Mouse (Mus musculus): ENCODE measurements at regions not wholly inside any gene's neighbourhood (a gene's known extent, or its start where the extent isn't known, plus 50 kb on each side); places are given as distances from the start of the nearest gene placed in this dataset.

GRCm38 (mm10) chr2:174848981-174849681, 88.7 kb downstream of the Edn3 start:
- no peak overlapping the region for H3K4me3 ChIP-seq (ENCODE audit: low read depth, low read length)
- no peak overlapping the region for H3K9ac ChIP-seq (ENCODE audit: low read depth, low read length)
- no peaks in the 10 kb centered on the region for H3K27me3 ChIP-seq (ENCODE audit: control insufficient read depth, insufficient read depth, low read length)
- H3K9me3 ChIP-seq (ENCODE audit: control insufficient read depth, low read length), result no peaks in the 10 kb centered on the region
- no peaks in the 10 kb centered on the region for H3K4me1 ChIP-seq (replicated peaks; ENCODE audit: control insufficient read depth, insufficient read depth, low read length)
- H3K4me2 ChIP-seq (replicated peaks; ENCODE audit: low read depth, low read length), result no peak overlapping the region
- 62% methylated on average over 16 of the region's 16 CpGs for WGBS
- H3K27ac ChIP-seq (ENCODE audit: low read depth, low read length), result no peak overlapping the region
- H3K36me3 ChIP-seq (ENCODE audit: control insufficient read depth, insufficient read depth, low read length), result no peaks in the 10 kb centered on the region
- ATAC-seq (ENCODE audit: low FRiP score) (no peak), DNase-seq (ENCODE audit: low spot score) (no peak)

- Histone ChIP-seq H3K27ac (ENCODE audit: low read depth, low read length) (no peak overlapping the region), H3K9me3 (ENCODE audit: control insufficient read depth, low read length) (no peaks in the 10 kb centered on the region)
Observed at GRCm38 (mm10) chr2:174850860-174851259, 90.4 kb downstream of the Edn3 start.

GRCm38 (mm10) chr2:174851525-174852330, 91.3 kb downstream of the Edn3 start:
- peak; percentile 66 for ATAC-seq (ENCODE audit: low FRiP score)
- no peaks in the 10 kb centered on the region for H3K4me1 ChIP-seq (replicated peaks; ENCODE audit: control insufficient read depth, insufficient read depth, low read length)
- H3K36me3 ChIP-seq (ENCODE audit: control insufficient read depth, insufficient read depth, low read length), result no peaks in the 10 kb centered on the region
- H3K4me2 ChIP-seq (replicated peaks; ENCODE audit: low read depth, low read length), result no peak overlapping the region
- DNase-seq (ENCODE audit: low spot score), result peak; percentile 89
- no peak overlapping the region for H3K4me3 ChIP-seq (ENCODE audit: low read depth, low read length)
- H3K9ac ChIP-seq (ENCODE audit: low read depth, low read length), result no peak overlapping the region
- H3K27ac ChIP-seq (ENCODE audit: low read depth, low read length), result no peak overlapping the region
- 16% methylated on average over 22 of the region's 22 CpGs for WGBS
- H3K9me3 ChIP-seq (ENCODE audit: control insufficient read depth, low read length), result no peaks in the 10 kb centered on the region
- H3K27me3 ChIP-seq (ENCODE audit: control insufficient read depth, insufficient read depth, low read length), result no peaks in the 10 kb centered on the region

More at GRCm38 (mm10) chr2:174850860-174851259, 90.4 kb downstream of the Edn3 start:
- no peak for DNase-seq (ENCODE audit: low spot score)
- Histone ChIP-seq H3K36me3 (ENCODE audit: control insufficient read depth, insufficient read depth, low read length) (no peaks in the 10 kb centered on the region), H3K9ac (ENCODE audit: low read depth, low read length) (no peak overlapping the region), H3K27me3 (ENCODE audit: control insufficient read depth, insufficient read depth, low read length) (no peaks in the 10 kb centered on the region), H3K4me1 (replicated peaks; ENCODE audit: control insufficient read depth, insufficient read depth, low read length) (no peaks in the 10 kb centered on the region), H3K4me3 (ENCODE audit: low read depth, low read length) (no peak overlapping the region), H3K4me2 (replicated peaks; ENCODE audit: low read depth, low read length) (no peak overlapping the region)
- ATAC-seq (ENCODE audit: low FRiP score), result no peak
- 71% methylated on average over 16 of the region's 16 CpGs for WGBS

- no peaks in the 10 kb centered on the region for H3K36me3 ChIP-seq (ENCODE audit: control insufficient read depth, insufficient read depth, low read length)
- H3K4me3 ChIP-seq (ENCODE audit: low read depth, low read length), result no peak overlapping the region
- no peaks in the 10 kb centered on the region for H3K9me3 ChIP-seq (ENCODE audit: control insufficient read depth, low read length)
- H3K27me3 ChIP-seq (ENCODE audit: control insufficient read depth, insufficient read depth, low read length), result no peaks in the 10 kb centered on the region
- ATAC-seq (ENCODE audit: low FRiP score), result no peak
- no peak for DNase-seq (ENCODE audit: low spot score)
- WGBS, result 87% methylated on average over 8 of the region's 8 CpGs
- H3K27ac ChIP-seq (ENCODE audit: low read depth, low read length), result no peak overlapping the region
- no peak overlapping the region for H3K4me2 ChIP-seq (replicated peaks; ENCODE audit: low read depth, low read length)
- no peak overlapping the region for H3K9ac ChIP-seq (ENCODE audit: low read depth, low read length)
- peaks cover 2% of the 10 kb centered on the region; the same call in 1 of the 2 replicates for H3K4me1 ChIP-seq (replicated peaks; ENCODE audit: control insufficient read depth, insufficient read depth, low read length)
Observed at GRCm38 (mm10) chr2:174853786-174854185, 93.4 kb downstream of the Edn3 start.

GRCm38 (mm10) chr2:174855548-174855947, 95.1 kb downstream of the Edn3 start:
- WGBS, result 77% methylated on average over 8 of the region's 8 CpGs
- Histone ChIP-seq H3K9ac (ENCODE audit: low read depth, low read length) (no peak overlapping the region), H3K9me3 (ENCODE audit: control insufficient read depth, low read length) (no peaks in the 10 kb centered on the region), H3K4me3 (ENCODE audit: low read depth, low read length) (no peak overlapping the region), H3K36me3 (ENCODE audit: control insufficient read depth, insufficient read depth, low read length) (no peaks in the 10 kb centered on the region), H3K27ac (ENCODE audit: low read depth, low read length) (no peak overlapping the region), H3K4me2 (replicated peaks; ENCODE audit: low read depth, low read length) (no peak overlapping the region), H3K27me3 (ENCODE audit: control insufficient read depth, insufficient read depth, low read length) (no peaks in the 10 kb centered on the region), H3K4me1 (replicated peaks; ENCODE audit: control insufficient read depth, insufficient read depth, low read length) (peaks cover 2% of the 10 kb centered on the region; the same call in 1 of the 2 replicates)
- no peak for DNase-seq (ENCODE audit: low spot score)
- no peak for ATAC-seq (ENCODE audit: low FRiP score)

GRCm38 (mm10) chr2:174856135-174856534, 95.7 kb downstream of the Edn3 start:
- no peak for DNase-seq (ENCODE audit: low spot score)
- H3K9me3 ChIP-seq (ENCODE audit: control insufficient read depth, low read length), result no peaks in the 10 kb centered on the region
- ATAC-seq (ENCODE audit: low FRiP score), result no peak
- no peak overlapping the region for H3K27ac ChIP-seq (ENCODE audit: low read depth, low read length)
- 93% methylated on average over 5 of the region's 5 CpGs for WGBS
- H3K9ac ChIP-seq (ENCODE audit: low read depth, low read length), result no peak overlapping the region
- no peaks in the 10 kb centered on the region for H3K36me3 ChIP-seq (ENCODE audit: control insufficient read depth, insufficient read depth, low read length)
- no peak overlapping the region for H3K4me3 ChIP-seq (ENCODE audit: low read depth, low read length)
- H3K27me3 ChIP-seq (ENCODE audit: control insufficient read depth, insufficient read depth, low read length), result no peaks in the 10 kb centered on the region
- H3K4me1 ChIP-seq (replicated peaks; ENCODE audit: control insufficient read depth, insufficient read depth, low read length), result peaks cover 2% of the 10 kb centered on the region; the same call in 1 of the 2 replicates
- H3K4me2 ChIP-seq (replicated peaks; ENCODE audit: low read depth, low read length), result no peak overlapping the region

- H3K4me1 ChIP-seq (replicated peaks; ENCODE audit: control insufficient read depth, insufficient read depth, low read length), result peaks cover 2% of the 10 kb centered on the region; the same call in 1 of the 2 replicates
- H3K4me3 ChIP-seq (ENCODE audit: low read depth, low read length), result no peak overlapping the region
- ATAC-seq (ENCODE audit: low FRiP score) (peak; percentile 66), DNase-seq (ENCODE audit: low spot score) (peak; percentile 83)
- no peak overlapping the region for H3K4me2 ChIP-seq (replicated peaks; ENCODE audit: low read depth, low read length)
- H3K9me3 ChIP-seq (ENCODE audit: control insufficient read depth, low read length), result no peaks in the 10 kb centered on the region
- H3K27ac ChIP-seq (ENCODE audit: low read depth, low read length), result peak overlapping the region; percentile 85
- no peaks in the 10 kb centered on the region for H3K27me3 ChIP-seq (ENCODE audit: control insufficient read depth, insufficient read depth, low read length)
- H3K36me3 ChIP-seq (ENCODE audit: control insufficient read depth, insufficient read depth, low read length), result no peaks in the 10 kb centered on the region
- no peak overlapping the region for H3K9ac ChIP-seq (ENCODE audit: low read depth, low read length)
- WGBS, result 24% methylated on average over 15 of the region's 15 CpGs
Observed at GRCm38 (mm10) chr2:174858011-174858834, 97.8 kb downstream of the Edn3 start.

GRCm38 (mm10) chr2:174858835-174859215, 98.4 kb downstream of the Edn3 start:
- no peaks in the 10 kb centered on the region for H3K9me3 ChIP-seq (ENCODE audit: control insufficient read depth, low read length)
- peak overlapping the region; percentile 85 for H3K27ac ChIP-seq (ENCODE audit: low read depth, low read length)
- WGBS, result 3% methylated on average over 2 of the region's 2 CpGs
- no peak overlapping the region for H3K4me3 ChIP-seq (ENCODE audit: low read depth, low read length)
- no peak overlapping the region for H3K9ac ChIP-seq (ENCODE audit: low read depth, low read length)
- no peaks in the 10 kb centered on the region for H3K36me3 ChIP-seq (ENCODE audit: control insufficient read depth, insufficient read depth, low read length)
- H3K4me2 ChIP-seq (replicated peaks; ENCODE audit: low read depth, low read length), result no peak overlapping the region
- DNase-seq (ENCODE audit: low spot score) (peak; percentile 56), ATAC-seq (ENCODE audit: low FRiP score) (peak; percentile 62)
- H3K27me3 ChIP-seq (ENCODE audit: control insufficient read depth, insufficient read depth, low read length), result no peaks in the 10 kb centered on the region
- peaks cover 2% of the 10 kb centered on the region; the same call in 1 of the 2 replicates for H3K4me1 ChIP-seq (replicated peaks; ENCODE audit: control insufficient read depth, insufficient read depth, low read length)

Measured in hindbrain, embryonic 11.5 days (tissue).